Mouse (Mus musculus) neural tube, embryonic 15.5 days (tissue): ENCODE measurements around the gene Tpte. TPM values are rescaled to one million over a fixed set of nuclear protein-coding genes. Genes with fewer than 3 reads are reported as not detected.
A peak's percentile ranks its signal among the peaks of the same experiment; 100 is the strongest.
"Not testable (repeated sequence)": the region's sequence is repeated elsewhere in the genome, so short reads cannot be mapped to it uniquely, and the experiment has no call there.

Source experiments
- ATAC-seq: fragments of 200-750 bp; cut with Nextera tagmentation; 2 replicates; pipeline ENCODE4 v1.8.0; 2017; ENCODE audit warnings: mild to moderate bottlenecking, moderate TSS enrichment, moderate library complexity; ENCODE audit not compliant: low FRiP score
- H3K27ac ChIP-seq: fragments of 300-500 bp; sonication (generic); replicated peaks from 2 replicates; pipeline ENCODE4 v1.5.1; 2015; ENCODE audit warnings: mild to moderate bottlenecking, inconsistent platforms
- H3K27me3 ChIP-seq: fragments of 300-500 bp; sonication (generic); replicated peaks from 2 replicates; pipeline ENCODE4 v1.6.1; 2015; ENCODE audit warnings: inconsistent platforms
- H3K36me3 ChIP-seq: fragments of 300-500 bp; sonication (generic); 2 replicates; pipeline ENCODE4 v1.6.1; 2015; ENCODE audit warnings: inconsistent platforms
- H3K4me1 ChIP-seq: fragments of 300-500 bp; sonication (generic); 2 replicates; pipeline ENCODE4 v1.6.1; 2015; ENCODE audit warnings: inconsistent platforms
- H3K4me2 ChIP-seq: fragments of 300-500 bp; sonication (generic); 2 replicates; pipeline ENCODE4 v1.6.1; 2015; ENCODE audit warnings: inconsistent platforms, mild to moderate bottlenecking, moderate library complexity
- H3K4me3 ChIP-seq: fragments of 300-500 bp; sonication (generic); replicated peaks from 2 replicates; pipeline ENCODE4 v1.5.1; 2015; ENCODE audit warnings: mild to moderate bottlenecking, inconsistent platforms
- H3K9ac ChIP-seq: fragments of 300-500 bp; sonication (generic); replicated peaks from 2 replicates; pipeline ENCODE4 v1.6.1; 2015; ENCODE audit warnings: mild to moderate bottlenecking, inconsistent platforms
- H3K9me3 ChIP-seq: fragments of 300-500 bp; sonication (generic); replicated peaks from 2 replicates; pipeline ENCODE4 v1.6.1; 2016; ENCODE audit warnings: inconsistent platforms
- WGBS: fragments of 180-500 bp; shearing (Covaris S2); methylation state at CpG from one replicate; pipeline ENCODE4 v1.1.7; 2015; ENCODE audit warnings: mixed read lengths; 5-methylcytosine and 5-hydroxymethylcytosine counted together
- polyA plus RNA-seq: library from polyadenylated mRNA; unstranded; fragments of >200 nt; fragmentation: Nextera tagmentation; extraction: Ambion mirVana; gene quantifications from 2 replicates; pipeline ENCODE4 v1.2.1, GENCODE M21; 2015

Gene Tpte
- polyA plus RNA-seq, 1 experiment from 2014 or later: not detected

- 95% methylated on average over 3 of the region's 3 CpGs for WGBS
- Histone ChIP-seq H3K36me3 (no peaks in the 10 kb centered on the region), H3K9ac (no peak overlapping the region), H3K4me1 (no peaks in the 10 kb centered on the region), H3K27me3 (no peaks in the 10 kb centered on the region), H3K4me2 (no peak overlapping the region), H3K9me3 (no peaks in the 10 kb centered on the region), H3K27ac (no peak overlapping the region), H3K4me3 (no peak overlapping the region)
- ATAC-seq: no peak
Measured at GRCm38 (mm10) chr8:22266809-22267208, 16.4 kb upstream of the Tpte start.

GRCm38 (mm10) chr8:22273142-22273541, 10.1 kb upstream of the Tpte start:
- Histone ChIP-seq H3K27ac (no peak overlapping the region), H3K36me3 (no peaks in the 10 kb centered on the region), H3K9me3 (no peaks in the 10 kb centered on the region), H3K4me1 (no peaks in the 10 kb centered on the region), H3K9ac (no peak overlapping the region), H3K4me3 (no peak overlapping the region), H3K4me2 (no peak overlapping the region), H3K27me3 (no peaks in the 10 kb centered on the region)
- no peak for ATAC-seq
- WGBS: 92% methylated on average over 3 of the region's 3 CpGs

- H3K9me3 ChIP-seq: no peaks in the 10 kb centered on the region
- no peaks in the 10 kb centered on the region for H3K27me3 ChIP-seq
- ATAC-seq: no peak
- no peak overlapping the region for H3K4me3 ChIP-seq
- 76% methylated on average over 10 of the region's 10 CpGs for WGBS
- no peaks in the 10 kb centered on the region for H3K4me1 ChIP-seq
- no peaks in the 10 kb centered on the region for H3K36me3 ChIP-seq
- no peak overlapping the region for H3K9ac ChIP-seq
- no peak overlapping the region for H3K4me2 ChIP-seq
- H3K27ac ChIP-seq: no peak overlapping the region
Measured at GRCm38 (mm10) chr8:22274641-22275040, 8.6 kb upstream of the Tpte start.

- H3K9me3 ChIP-seq: no peaks in the 10 kb centered on the region
- no peak overlapping the region for H3K27ac ChIP-seq
- H3K9ac ChIP-seq: no peak overlapping the region
- 48% methylated on average over 2 of the region's 2 CpGs for WGBS
- no peaks in the 10 kb centered on the region for H3K27me3 ChIP-seq
- ATAC-seq: peak; percentile 27; the same call in 1 of the 2 replicates
- no peaks in the 10 kb centered on the region for H3K36me3 ChIP-seq
- no peak overlapping the region for H3K4me2 ChIP-seq
- peaks cover 5% of the 10 kb centered on the region for H3K4me1 ChIP-seq
- H3K4me3 ChIP-seq: no peak overlapping the region
Measured at GRCm38 (mm10) chr8:22302326-22302725, 19.1 kb downstream of the Tpte start.

GRCm38 (mm10) chr8:22302896-22303306, 19.7 kb downstream of the Tpte start:
- ATAC-seq: peak; percentile 93
- Histone ChIP-seq H3K9me3 (no peaks in the 10 kb centered on the region), H3K4me1 (peaks cover 5% of the 10 kb centered on the region), H3K4me2 (peak overlapping the region; percentile 48), H3K27ac (no peak overlapping the region), H3K27me3 (no peaks in the 10 kb centered on the region), H3K9ac (no peak overlapping the region), H3K36me3 (no peaks in the 10 kb centered on the region), H3K4me3 (peak overlapping the region; percentile 15)
- 16% methylated on average over 7 of the region's 7 CpGs for WGBS

- not testable (repeated sequence) for H3K4me1 ChIP-seq, H3K4me3 ChIP-seq, H3K27ac ChIP-seq, H3K9ac ChIP-seq, ATAC-seq, H3K27me3 ChIP-seq, H3K36me3 ChIP-seq, H3K4me2 ChIP-seq, H3K9me3 ChIP-seq
- WGBS: 91% methylated on average over 9 of the region's 9 CpGs
Measured at GRCm38 (mm10) chr8:22304045-22304444, 20.8 kb downstream of the Tpte start.

GRCm38 (mm10) chr8:22306999-22307398, 23.8 kb downstream of the Tpte start:
- H3K4me2 ChIP-seq: no peak overlapping the region
- 76% methylated on average over 10 of the region's 10 CpGs for WGBS
- no peak overlapping the region for H3K27ac ChIP-seq
- no peaks in the 10 kb centered on the region for H3K36me3 ChIP-seq
- no peaks in the 10 kb centered on the region for H3K27me3 ChIP-seq
- H3K4me3 ChIP-seq: no peak overlapping the region
- no peak for ATAC-seq
- H3K9ac ChIP-seq: no peak overlapping the region
- H3K9me3 ChIP-seq: no peaks in the 10 kb centered on the region
- peaks cover 5% of the 10 kb centered on the region for H3K4me1 ChIP-seq

GRCm38 (mm10) chr8:22311446-22311845, 28.2 kb downstream of the Tpte start:
- Histone ChIP-seq H3K36me3 (no peaks in the 10 kb centered on the region), H3K9ac (no peak overlapping the region), H3K4me3 (no peak overlapping the region), H3K9me3 (no peaks in the 10 kb centered on the region), H3K27me3 (no peaks in the 10 kb centered on the region), H3K27ac (no peak overlapping the region), H3K4me2 (no peak overlapping the region), H3K4me1 (no peaks in the 10 kb centered on the region)
- no peak for ATAC-seq
- WGBS: 70% methylated on average over 9 of the region's 9 CpGs

- Histone ChIP-seq H3K9me3 (no peaks in the 10 kb centered on the region), H3K4me3 (no peak overlapping the region), H3K4me2 (no peak overlapping the region), H3K4me1 (no peaks in the 10 kb centered on the region), H3K9ac (no peak overlapping the region), H3K36me3 (no peaks in the 10 kb centered on the region), H3K27me3 (no peaks in the 10 kb centered on the region), H3K27ac (no peak overlapping the region)
- no peak for ATAC-seq
- 90% methylated on average over 13 of the region's 13 CpGs for WGBS
Measured at GRCm38 (mm10) chr8:22335426-22335825, 52.2 kb downstream of the Tpte start.

- H3K4me2 ChIP-seq: no peak overlapping the region
- no peak for ATAC-seq
- H3K9ac ChIP-seq: no peak overlapping the region
- no peak overlapping the region for H3K4me3 ChIP-seq
- no peaks in the 10 kb centered on the region for H3K4me1 ChIP-seq
- H3K27me3 ChIP-seq: no peaks in the 10 kb centered on the region
- no peaks in the 10 kb centered on the region for H3K36me3 ChIP-seq
- no peak overlapping the region for H3K27ac ChIP-seq
- no peaks in the 10 kb centered on the region for H3K9me3 ChIP-seq
- 86% methylated on average over 6 of the region's 6 CpGs for WGBS
Measured at GRCm38 (mm10) chr8:22359359-22359758, 76.1 kb downstream of the Tpte start.

GRCm38 (mm10) chr8:22359882-22360281, 76.6 kb downstream of the Tpte start:
- Histone ChIP-seq H3K4me3 (no peak overlapping the region), H3K27ac (no peak overlapping the region), H3K4me1 (no peaks in the 10 kb centered on the region), H3K36me3 (no peaks in the 10 kb centered on the region), H3K9me3 (no peaks in the 10 kb centered on the region), H3K9ac (no peak overlapping the region), H3K4me2 (no peak overlapping the region), H3K27me3 (no peaks in the 10 kb centered on the region)
- ATAC-seq: no peak
- 90% methylated on average over 6 of the region's 6 CpGs for WGBS

- Histone ChIP-seq H3K36me3 (peaks cover 19% of the 10 kb centered on the region), H3K4me1 (no peaks in the 10 kb centered on the region), H3K4me2 (no peak overlapping the region), H3K4me3 (no peak overlapping the region), H3K27ac (no peak overlapping the region), H3K27me3 (no peaks in the 10 kb centered on the region), H3K9ac (no peak overlapping the region), H3K9me3 (no peaks in the 10 kb centered on the region)
- ATAC-seq: no peak
- 89% methylated on average over 5 of the region's 5 CpGs for whole genome bisulfite sequencing
Measured at GRCm38 (mm10) chr8:22376311-22376710, 93.1 kb downstream of the Tpte start.

GRCm38 (mm10) chr8:22376903-22377302, 93.7 kb downstream of the Tpte start:
- no peaks in the 10 kb centered on the region for H3K27me3 ChIP-seq
- H3K9me3 ChIP-seq: no peaks in the 10 kb centered on the region
- WGBS: 50% methylated on average over 5 of the region's 5 CpGs
- peaks cover 25% of the 10 kb centered on the region for H3K36me3 ChIP-seq
- H3K4me1 ChIP-seq: no peaks in the 10 kb centered on the region
- peak; percentile 50; the same call in 1 of the 2 replicates for ATAC-seq
- no peak overlapping the region for H3K27ac ChIP-seq
- no peak overlapping the region for H3K9ac ChIP-seq
- no peak overlapping the region for H3K4me3 ChIP-seq
- H3K4me2 ChIP-seq: no peak overlapping the region
